Mouse (Mus musculus) limb, embryonic 15.5 days (tissue): Measurements from ENCODE around the gene Gm28845. TPM values are rescaled to one million over a fixed set of nuclear protein-coding genes. Genes with fewer than 3 reads are reported as not detected.

Source experiments
- ATAC-seq: fragments of 200-750 bp; cut with Nextera tagmentation; 2 replicates; pipeline ENCODE4 v1.8.0; 2017; ENCODE audit warnings: low read depth, moderate TSS enrichment; ENCODE audit not compliant: insufficient number of reproducible peaks, low FRiP score, low TSS enrichment
- H3K27ac ChIP-seq: fragments of 300-500 bp; sonication (generic); 2 replicates; pipeline ENCODE4 v1.5.1; 2015; ENCODE audit warnings: moderate library complexity, mild to moderate bottlenecking, inconsistent platforms
- H3K27me3 ChIP-seq: fragments of 300-500 bp; sonication (generic); 2 replicates; pipeline ENCODE4 v1.6.1; 2015; ENCODE audit warnings: inconsistent platforms
- H3K36me3 ChIP-seq: fragments of 300-500 bp; sonication (generic); 2 replicates; pipeline ENCODE4 v1.6.1; 2015; ENCODE audit warnings: inconsistent platforms
- H3K4me1 ChIP-seq: fragments of 300-500 bp; sonication (generic); 2 replicates; pipeline ENCODE4 v1.6.1; 2015; ENCODE audit warnings: inconsistent platforms
- H3K4me2 ChIP-seq: fragments of 300-500 bp; sonication (generic); 2 replicates; pipeline ENCODE4 v1.6.1; 2015; ENCODE audit warnings: mild to moderate bottlenecking, inconsistent platforms
- H3K4me3 ChIP-seq: fragments of 300-500 bp; sonication (generic); 2 replicates; pipeline ENCODE4 v1.5.1; 2015; ENCODE audit warnings: mild to moderate bottlenecking, inconsistent platforms
- H3K9ac ChIP-seq: fragments of 300-500 bp; sonication (generic); 2 replicates; pipeline ENCODE4 v1.6.1; 2015; ENCODE audit warnings: inconsistent platforms
- H3K9me3 ChIP-seq: fragments of 300-500 bp; sonication (generic); 2 replicates; pipeline ENCODE4 v1.6.1; 2016; ENCODE audit warnings: inconsistent platforms
- WGBS: fragments of 180-500 bp; shearing (Covaris S2); methylation state at CpG from one replicate; pipeline ENCODE4 v1.1.7; 2015; 5-methylcytosine and 5-hydroxymethylcytosine counted together
- polyA plus RNA-seq: library from polyadenylated mRNA; unstranded; fragments of >200 nt; fragmentation: Nextera tagmentation; extraction: Ambion mirVana; gene quantifications from 2 replicates; pipeline ENCODE4 v1.2.1, GENCODE M21; 2015

Gene Gm28845
- not detected in 2 replicates for polyA plus RNA-seq

- H3K27me3 ChIP-seq = no peaks in the 10 kb centered on the region
- H3K36me3 ChIP-seq = no peaks in the 10 kb centered on the region
- H3K4me3 ChIP-seq = no peak within 1 kb of the TSS
- 77% methylated on average over 1 of the region's 1 CpGs for WGBS
- no peaks in the 10 kb centered on the region for H3K4me1 ChIP-seq
- no peak within 1 kb of the TSS for H3K9ac ChIP-seq
- no peak within 1 kb of the TSS for H3K27ac ChIP-seq
- H3K4me2 ChIP-seq = no peak within 1 kb of the TSS
- no peaks in the 10 kb centered on the region for H3K9me3 ChIP-seq
- no peak for ATAC-seq
Measured at GRCm38 (mm10) chr1:65119438-65119837, at the start of gene Gm28845. TSS of gene Gm28845 (minus strand) at chr1:65119558.

DNA sequence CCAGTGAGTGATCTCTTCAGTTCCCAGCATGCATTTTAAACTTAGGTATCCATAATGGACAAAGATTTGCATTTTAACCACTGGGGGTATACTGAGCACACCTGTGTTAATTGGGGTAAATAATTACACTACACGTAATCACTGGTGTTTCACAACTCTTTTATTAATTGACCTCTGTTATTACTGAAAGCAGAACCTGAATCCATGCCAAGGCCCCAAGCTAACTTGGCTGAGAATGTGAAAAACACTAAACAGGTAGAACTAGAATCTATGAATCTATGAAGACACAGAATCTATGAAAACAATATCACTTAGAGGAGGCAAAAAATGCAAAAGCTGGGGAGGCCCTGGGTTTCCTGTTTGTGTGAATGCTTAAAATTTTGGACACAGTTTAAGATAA is 48.1 kb upstream of the Gm28845 start:
- peaks cover 83% of the 10 kb centered on the region for H3K36me3 ChIP-seq
- H3K4me2 ChIP-seq = no peak overlapping the region
- ATAC-seq = no peak
- 54% methylated on average over 1 of the region's 1 CpGs for WGBS
- H3K9ac ChIP-seq = no peak overlapping the region
- H3K9me3 ChIP-seq = no peaks in the 10 kb centered on the region
- H3K27ac ChIP-seq = no peak overlapping the region
- no peaks in the 10 kb centered on the region for H3K27me3 ChIP-seq
- H3K4me1 ChIP-seq = no peaks in the 10 kb centered on the region
- no peak overlapping the region for H3K4me3 ChIP-seq

DNA sequence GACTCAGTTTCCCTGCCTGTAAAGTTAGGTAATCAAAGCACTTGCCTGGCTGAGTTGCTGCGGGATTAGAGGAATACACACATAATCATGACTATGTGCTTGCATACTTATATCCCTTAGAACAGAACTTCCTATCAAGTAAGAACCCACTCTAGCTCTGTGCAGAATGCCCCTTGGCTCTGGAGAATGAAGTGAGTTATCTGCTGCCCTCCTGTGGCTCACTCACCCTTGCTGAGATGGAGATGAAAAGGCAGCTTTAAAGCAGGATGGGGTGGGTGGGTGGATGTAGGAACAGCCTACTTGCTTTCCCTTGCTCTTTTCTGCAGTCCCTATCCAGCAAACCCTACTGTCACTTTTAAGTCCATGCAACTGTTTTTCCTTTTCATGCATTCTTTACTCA is 42.9 kb upstream of the Gm28845 start:
- no peaks in the 10 kb centered on the region for H3K4me1 ChIP-seq
- no peak overlapping the region for H3K4me2 ChIP-seq
- no peak overlapping the region for H3K27ac ChIP-seq
- H3K9ac ChIP-seq = no peak overlapping the region
- no peaks in the 10 kb centered on the region for H3K27me3 ChIP-seq
- no peak for ATAC-seq
- H3K36me3 ChIP-seq = peaks cover 78% of the 10 kb centered on the region
- H3K4me3 ChIP-seq = no peak overlapping the region
- no peaks in the 10 kb centered on the region for H3K9me3 ChIP-seq
- 100% methylated on average over 1 of the region's 1 CpGs for WGBS

DNA sequence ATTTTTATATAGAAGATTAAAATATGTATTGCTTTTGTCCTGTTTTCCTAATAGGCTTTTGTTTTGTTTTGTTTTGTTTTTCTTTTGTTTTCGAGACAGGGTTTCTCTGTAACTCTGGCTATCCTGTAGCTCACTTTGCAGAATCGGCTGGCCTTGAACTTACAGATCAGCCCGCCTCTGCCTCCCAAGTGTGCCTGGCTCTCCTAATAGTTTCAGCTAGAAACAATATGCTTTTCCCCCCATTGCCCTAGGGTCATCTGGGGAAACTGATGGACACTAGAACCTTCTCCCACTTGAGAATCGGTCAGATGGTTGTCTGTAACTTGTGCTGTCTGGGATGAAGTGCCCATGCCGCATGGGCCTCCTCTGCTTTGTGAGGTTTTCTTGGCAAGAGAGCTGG is 36.8 kb upstream of the Gm28845 start:
- H3K4me2 ChIP-seq = no peak overlapping the region
- H3K27me3 ChIP-seq = no peaks in the 10 kb centered on the region
- no peaks in the 10 kb centered on the region for H3K9me3 ChIP-seq
- H3K36me3 ChIP-seq = peaks cover 32% of the 10 kb centered on the region
- ATAC-seq = no peak
- H3K4me3 ChIP-seq = no peak overlapping the region
- no peaks in the 10 kb centered on the region for H3K4me1 ChIP-seq
- H3K27ac ChIP-seq = no peak overlapping the region
- no peak overlapping the region for H3K9ac ChIP-seq
- WGBS = 93% methylated on average over 5 of the region's 5 CpGs

GRCm38 (mm10) chr1:65154814-65155213 is 35.5 kb upstream of the Gm28845 start:
- no peak overlapping the region for H3K9ac ChIP-seq
- no peaks in the 10 kb centered on the region for H3K9me3 ChIP-seq
- H3K27ac ChIP-seq = no peak overlapping the region
- no peak for ATAC-seq
- H3K36me3 ChIP-seq = peaks cover 20% of the 10 kb centered on the region
- H3K27me3 ChIP-seq = no peaks in the 10 kb centered on the region
- H3K4me1 ChIP-seq = no peaks in the 10 kb centered on the region
- no peak overlapping the region for H3K4me2 ChIP-seq
- H3K4me3 ChIP-seq = no peak overlapping the region

DNA sequence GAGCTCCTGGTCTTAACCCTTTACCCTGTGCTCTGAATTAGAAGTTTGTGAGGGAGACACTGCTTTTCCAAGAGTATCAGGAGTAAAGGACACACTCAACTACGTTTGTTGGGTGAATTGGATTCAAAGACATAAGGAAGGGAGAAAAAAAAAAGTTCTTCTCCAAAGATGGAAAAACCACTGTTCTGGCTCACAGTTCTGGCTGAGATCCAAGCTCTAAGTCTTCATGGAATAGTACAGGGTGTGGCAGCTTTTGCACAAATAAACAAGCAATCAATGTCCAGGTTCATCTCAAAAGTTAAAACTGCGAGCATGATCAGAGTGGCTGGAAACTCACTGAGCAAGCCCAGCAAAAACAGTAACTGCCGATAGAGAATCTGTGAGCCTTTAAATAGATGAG is 28.6 kb upstream of the Gm28845 start:
- Histone ChIP-seq H3K27me3 (no peaks in the 10 kb centered on the region), H3K27ac (no peak overlapping the region), H3K4me1 (no peaks in the 10 kb centered on the region), H3K4me2 (no peak overlapping the region), H3K36me3 (no peaks in the 10 kb centered on the region), H3K4me3 (no peak overlapping the region), H3K9me3 (no peaks in the 10 kb centered on the region), H3K9ac (no peak overlapping the region)
- 72% methylated on average over 3 of the region's 3 CpGs for WGBS
- no peak for ATAC-seq

DNA sequence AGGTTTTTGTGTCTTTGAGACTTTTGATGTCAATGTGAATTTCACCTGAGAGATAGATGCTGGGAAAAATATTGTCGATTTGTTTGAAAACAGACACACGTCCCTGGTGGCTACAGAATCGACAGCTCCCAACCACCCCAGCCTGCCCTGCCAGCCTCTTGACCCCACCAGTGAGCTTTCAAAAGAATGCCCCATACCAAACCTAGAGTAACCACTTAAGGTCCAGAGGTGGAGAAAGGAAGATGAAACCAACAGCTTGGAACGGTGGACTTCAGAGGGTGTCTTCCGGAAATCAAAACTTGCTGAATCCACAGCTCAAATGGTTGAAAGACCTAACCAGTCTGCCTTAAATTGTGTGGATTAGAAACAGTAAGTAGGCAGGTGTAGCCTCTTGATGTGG is 28.0 kb upstream of the Gm28845 start:
- 93% methylated on average over 5 of the region's 5 CpGs for WGBS
- H3K9ac ChIP-seq = no peak overlapping the region
- H3K9me3 ChIP-seq = no peaks in the 10 kb centered on the region
- H3K4me2 ChIP-seq = no peak overlapping the region
- no peak overlapping the region for H3K27ac ChIP-seq
- H3K36me3 ChIP-seq = no peaks in the 10 kb centered on the region
- no peak overlapping the region for H3K4me3 ChIP-seq
- H3K27me3 ChIP-seq = no peaks in the 10 kb centered on the region
- no peak for ATAC-seq
- no peaks in the 10 kb centered on the region for H3K4me1 ChIP-seq

DNA sequence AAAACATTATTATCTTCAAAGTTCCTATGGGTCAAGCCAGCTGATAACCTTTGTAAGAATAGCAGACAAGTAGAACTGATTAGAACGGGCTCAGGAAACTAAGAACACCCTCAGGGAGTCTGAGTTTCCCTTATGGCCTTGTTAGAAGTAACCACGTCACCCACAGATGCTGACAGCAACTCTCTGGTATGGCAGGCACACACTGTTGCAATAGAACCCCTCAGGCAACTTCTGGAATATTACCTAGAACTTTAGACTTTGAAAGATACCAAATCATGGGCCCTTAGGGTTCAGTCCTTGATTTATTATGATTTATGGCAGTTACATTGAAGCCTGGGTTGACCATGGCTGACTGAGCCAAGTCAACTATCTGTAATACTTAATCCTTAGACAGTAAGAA is 27.2 kb upstream of the Gm28845 start:
- ATAC-seq = no peak
- WGBS = 37% methylated on average over 2 of the region's 2 CpGs

GRCm38 (mm10) chr1:65144783-65145182 is 25.4 kb upstream of the Gm28845 start:
- Histone ChIP-seq H3K27me3 (no peaks in the 10 kb centered on the region), H3K9me3 (no peaks in the 10 kb centered on the region), H3K27ac (no peak overlapping the region), H3K36me3 (no peaks in the 10 kb centered on the region), H3K4me3 (no peak overlapping the region), H3K9ac (no peak overlapping the region), H3K4me1 (no peaks in the 10 kb centered on the region), H3K4me2 (no peak overlapping the region)
- ATAC-seq = no peak
- 76% methylated on average over 2 of the region's 2 CpGs for WGBS

More for the DNA sequence above, 27.2 kb upstream of the Gm28845 start:
- Histone ChIP-seq H3K4me3 (no peak overlapping the region), H3K4me1 (no peaks in the 10 kb centered on the region), H3K4me2 (no peak overlapping the region), H3K9ac (no peak overlapping the region), H3K9me3 (no peaks in the 10 kb centered on the region), H3K27me3 (no peaks in the 10 kb centered on the region), H3K27ac (no peak overlapping the region), H3K36me3 (no peaks in the 10 kb centered on the region)

- WGBS = 75% methylated on average over 6 of the region's 6 CpGs
- no peak overlapping the region for H3K9ac ChIP-seq
- no peaks in the 10 kb centered on the region for H3K36me3 ChIP-seq
- H3K4me1 ChIP-seq = no peaks in the 10 kb centered on the region
- no peak overlapping the region for H3K27ac ChIP-seq
- no peak for ATAC-seq
- no peak overlapping the region for H3K4me3 ChIP-seq
- H3K9me3 ChIP-seq = no peaks in the 10 kb centered on the region
- no peak overlapping the region for H3K4me2 ChIP-seq
- H3K27me3 ChIP-seq = no peaks in the 10 kb centered on the region
Measured at GRCm38 (mm10) chr1:65137560-65137959, 18.2 kb upstream of the Gm28845 start.

DNA sequence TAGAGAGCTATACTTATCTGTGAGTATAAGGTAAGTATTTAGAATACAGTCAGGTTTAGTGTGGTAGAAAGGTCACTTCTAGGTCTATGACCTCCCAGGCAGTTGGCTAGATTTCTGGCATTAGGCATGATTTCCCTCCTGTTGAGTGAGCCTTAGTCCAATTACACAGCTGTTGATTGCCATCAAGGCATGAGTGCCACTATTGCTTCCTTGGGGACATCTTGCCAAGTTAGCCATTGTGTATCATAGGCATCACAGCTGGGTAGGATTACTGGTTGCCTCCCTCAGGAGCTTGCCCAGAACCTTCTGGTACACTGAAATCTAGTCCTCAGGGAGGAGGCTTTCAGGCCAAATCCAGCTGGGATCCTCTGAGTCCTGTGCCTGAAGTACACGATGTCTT is 13.5 kb upstream of the Gm28845 start:
- H3K27me3 ChIP-seq = no peaks in the 10 kb centered on the region
- no peaks in the 10 kb centered on the region for H3K4me1 ChIP-seq
- WGBS = 89% methylated on average over 1 of the region's 1 CpGs
- no peak overlapping the region for H3K27ac ChIP-seq
- no peak overlapping the region for H3K4me3 ChIP-seq
- H3K36me3 ChIP-seq = no peaks in the 10 kb centered on the region
- H3K9ac ChIP-seq = no peak overlapping the region
- H3K9me3 ChIP-seq = no peaks in the 10 kb centered on the region
- H3K4me2 ChIP-seq = no peak overlapping the region
- ATAC-seq = no peak

- ATAC-seq = no peak
- no peaks in the 10 kb centered on the region for H3K4me1 ChIP-seq
- H3K9ac ChIP-seq = no peak overlapping the region
- no peak overlapping the region for H3K27ac ChIP-seq
- no peaks in the 10 kb centered on the region for H3K9me3 ChIP-seq
- WGBS = 76% methylated on average over 1 of the region's 1 CpGs
- no peaks in the 10 kb centered on the region for H3K36me3 ChIP-seq
- no peak overlapping the region for H3K4me3 ChIP-seq
- H3K4me2 ChIP-seq = no peak overlapping the region
- no peaks in the 10 kb centered on the region for H3K27me3 ChIP-seq
Measured at GRCm38 (mm10) chr1:65131671-65132070, 12.3 kb upstream of the Gm28845 start.

GRCm38 (mm10) chr1:65130226-65130625 is 10.9 kb upstream of the Gm28845 start:
- Histone ChIP-seq H3K27ac (no peak overlapping the region), H3K4me1 (no peaks in the 10 kb centered on the region), H3K9ac (no peak overlapping the region), H3K4me2 (no peak overlapping the region), H3K9me3 (no peaks in the 10 kb centered on the region), H3K36me3 (no peaks in the 10 kb centered on the region), H3K4me3 (no peak overlapping the region), H3K27me3 (no peaks in the 10 kb centered on the region)
- no peak for ATAC-seq
- 79% methylated on average over 3 of the region's 3 CpGs for WGBS
